Mouse (Mus musculus) embryonic facial prominence, embryonic 10.5 days (tissue): ENCODE results near the gene Marcks. TPM values are rescaled to one million over a fixed set of nuclear protein-coding genes. Genes with fewer than 3 reads are reported as not detected.
"Not testable (repeated sequence)": the region's sequence is repeated elsewhere in the genome, so short reads cannot be mapped to it uniquely, and the experiment has no call there.

Experiments used
- DNase-seq: peaks from one replicate; pipeline ENCODE4 v3.0.0-alpha.2; 2017; ENCODE audit warnings: low spot score
- H3K27ac ChIP-seq: fragments of 300-500 bp; sonication (generic); replicated peaks from 2 replicates; pipeline ENCODE4 v1.5.1; 2016; ENCODE audit warnings: mild to moderate bottlenecking
- H3K27me3 ChIP-seq: fragments of 300-500 bp; sonication (generic); replicated peaks from 2 replicates; pipeline ENCODE4 v1.6.1; 2016; ENCODE audit warnings: low read depth, mild to moderate bottlenecking; ENCODE audit not compliant: poor library complexity, severe bottlenecking
- H3K36me3 ChIP-seq: fragments of 300-500 bp; sonication (generic); replicated peaks from 2 replicates; pipeline ENCODE4 v1.6.1; 2016; ENCODE audit warnings: mild to moderate bottlenecking, moderate library complexity
- H3K4me1 ChIP-seq: fragments of 300-500 bp; sonication (generic); 2 replicates; pipeline ENCODE4 v1.6.1; 2016
- H3K4me3 ChIP-seq: fragments of 300-500 bp; sonication (generic); 2 replicates; pipeline ENCODE4 v1.5.1; 2016; ENCODE audit warnings: mild to moderate bottlenecking, moderate library complexity
- H3K9me3 ChIP-seq: fragments of 300-500 bp; sonication (generic); 2 replicates; pipeline ENCODE4 v1.6.1; 2016; ENCODE audit warnings: mild to moderate bottlenecking
- WGBS: fragments of 180-500 bp; shearing (Covaris S2); methylation state at CpG from one replicate; pipeline ENCODE4 v1.1.7; 2016; 5-methylcytosine and 5-hydroxymethylcytosine counted together
- polyA plus RNA-seq: library from polyadenylated mRNA; unstranded; fragments of >200 nt; fragmentation: Nextera tagmentation; extraction: Ambion mirVana; gene quantifications from 2 replicates; pipeline ENCODE4 v1.2.1, GENCODE M21; 2016

Gene Marcks
- polyA plus RNA-seq, 1 experiment from 2014 or later, result 155 TPM

DNA sequence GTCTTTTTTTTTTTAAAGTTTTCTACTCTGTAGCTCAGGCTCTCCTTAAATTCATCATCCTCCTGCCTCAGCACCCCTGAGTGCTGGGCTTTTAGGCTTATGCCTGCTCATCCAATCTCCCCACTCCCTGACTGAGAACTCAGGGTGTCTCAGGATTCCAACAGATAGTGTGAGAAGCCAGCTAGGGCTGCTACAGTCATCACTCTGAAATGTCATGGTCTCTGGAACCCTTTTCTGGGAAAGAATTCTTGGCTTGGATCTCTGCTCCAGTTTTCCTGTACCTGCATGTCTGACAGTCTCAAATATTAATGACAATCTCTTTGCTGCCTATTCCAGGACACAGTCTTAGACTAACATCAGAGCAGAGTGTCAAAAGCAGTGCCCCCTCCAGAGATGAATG is 45.4 kb downstream of the Marcks start:
- Histone ChIP-seq H3K4me3 (no peak overlapping the region), H3K27ac (no peak overlapping the region), H3K4me1 (no peaks in the 10 kb centered on the region), H3K27me3 (no peaks in the 10 kb centered on the region), H3K36me3 (no peaks in the 10 kb centered on the region), H3K9me3 (no peaks in the 10 kb centered on the region)
- DNase-seq, result no peak

DNA sequence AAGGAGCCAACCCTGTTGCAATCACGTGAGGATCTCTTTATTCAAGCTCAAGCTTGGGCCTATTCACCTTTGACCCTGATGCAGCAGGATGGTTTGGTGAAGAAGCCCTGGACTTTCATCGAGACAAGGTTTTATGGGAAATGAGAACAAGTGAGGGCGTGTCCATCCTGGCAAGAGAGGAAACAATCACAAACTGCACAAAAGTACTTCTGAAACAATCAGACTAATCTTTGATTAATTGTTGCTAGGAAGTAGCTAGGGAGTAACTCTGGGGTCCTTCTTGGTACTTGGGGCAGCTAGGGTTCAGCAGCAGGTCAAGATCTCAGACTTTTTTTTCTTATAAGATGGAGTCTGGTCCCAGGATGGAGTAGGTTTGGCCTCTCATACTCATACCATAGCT is 48.3 kb downstream of the Marcks start:
- DNase-seq, result no peak
- Histone ChIP-seq H3K27me3 (no peaks in the 10 kb centered on the region), H3K36me3 (no peaks in the 10 kb centered on the region), H3K4me3 (no peak overlapping the region), H3K9me3 (no peaks in the 10 kb centered on the region), H3K4me1 (no peaks in the 10 kb centered on the region), H3K27ac (no peak overlapping the region)
- 83% methylated on average over 3 of the region's 3 CpGs for WGBS

DNA sequence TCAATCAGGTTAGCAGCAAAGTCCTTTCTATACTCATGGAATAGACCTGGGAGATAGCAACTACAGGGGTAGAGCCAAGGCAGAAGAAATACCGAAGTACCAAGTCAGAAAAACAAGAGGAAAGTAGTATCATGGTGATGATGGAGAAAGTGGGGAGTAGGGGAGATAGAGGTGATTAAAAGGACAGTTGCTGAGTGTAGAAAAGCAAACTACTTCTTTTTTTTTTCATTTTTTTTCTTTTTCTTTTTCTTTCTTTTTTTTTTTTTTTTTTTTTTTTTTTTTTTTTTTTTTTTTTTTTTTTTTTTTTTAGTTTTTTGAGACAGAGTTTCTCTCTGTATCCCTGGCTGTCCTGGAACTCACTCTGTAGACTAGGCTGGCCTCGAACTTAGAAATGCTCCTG is 54.6 kb downstream of the Marcks start:
- not testable (repeated sequence) for H3K4me1 ChIP-seq, H3K4me3 ChIP-seq, H3K36me3 ChIP-seq, H3K27ac ChIP-seq, H3K27me3 ChIP-seq, DNase-seq, H3K9me3 ChIP-seq
- 90% methylated on average over 2 of the region's 2 CpGs for WGBS

Other genes with a start within 250 kb of the Marcks start
- gene Hdac2, start 164.4 kb downstream of the Marcks start, polyA plus RNA-seq, result 312 and 331 TPM in 2 replicates